Mouse (Mus musculus): ENCODE measurements around the gene Trim32. TPM values are rescaled to one million over a fixed set of nuclear protein-coding genes. Genes with fewer than 3 reads are reported as not detected.

Gene Trim32
- 86.1 and 92.1 TPM in 2 replicates for polyA plus RNA-seq (2016; fragmentation: Nextera tagmentation; extraction: Ambion mirVana)

DNA sequence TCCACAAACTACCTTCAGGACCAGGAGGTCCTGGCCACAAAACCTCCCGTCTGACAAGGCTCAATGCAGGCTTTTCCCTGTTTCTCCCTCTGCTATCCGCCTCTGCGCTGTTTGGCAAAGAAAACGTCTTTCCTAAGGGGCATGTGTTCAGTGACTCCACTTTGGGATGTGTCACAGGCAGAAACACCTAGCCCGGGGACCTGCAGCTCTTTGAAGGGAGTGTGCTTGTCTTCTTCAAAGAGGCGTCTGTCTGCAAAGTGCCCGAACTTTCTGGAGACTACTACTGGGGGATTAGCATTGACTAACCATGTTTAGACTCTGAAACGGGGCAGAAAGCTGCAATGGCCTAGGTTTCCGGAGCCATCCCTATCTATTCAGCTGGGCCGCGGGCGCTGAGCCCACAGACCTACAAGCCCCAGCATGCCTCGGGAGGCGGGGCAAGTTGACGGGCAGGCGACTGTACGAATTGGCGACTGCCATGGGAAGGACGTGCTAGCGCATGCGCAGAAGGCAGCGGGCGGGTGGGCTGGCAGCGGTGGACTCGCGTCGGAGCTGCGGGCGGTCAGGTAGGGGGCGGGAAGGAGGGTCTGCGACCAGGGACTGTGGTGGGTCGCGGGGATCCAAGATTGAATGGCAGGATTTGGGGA lies at the start of gene Trim32:
Gene Trim32 (plus strand): TSS at position 483 of the 647 bp plus-strand sequence.
- Histone ChIP-seq H3K4me1 (peaks cover 20% of the 10 kb centered on the region), H3K27ac (peak within 1 kb of the TSS; percentile 77), H3K4me2 (replicated peaks) (peak within 1 kb of the TSS; percentile 73), H3K36me3 (no peaks in the 10 kb centered on the region), H3K9ac (peak within 1 kb of the TSS; percentile 84), H3K4me3 (peak within 1 kb of the TSS; percentile 60), H3K9me3 (replicated peaks) (no peaks in the 10 kb centered on the region), H3K27me3 (no peaks in the 10 kb centered on the region)
- ATAC-seq (ENCODE audit: low FRiP score) = peak; percentile 97
- WGBS = 3% methylated on average over 33 of the region's 33 CpGs

DNA sequence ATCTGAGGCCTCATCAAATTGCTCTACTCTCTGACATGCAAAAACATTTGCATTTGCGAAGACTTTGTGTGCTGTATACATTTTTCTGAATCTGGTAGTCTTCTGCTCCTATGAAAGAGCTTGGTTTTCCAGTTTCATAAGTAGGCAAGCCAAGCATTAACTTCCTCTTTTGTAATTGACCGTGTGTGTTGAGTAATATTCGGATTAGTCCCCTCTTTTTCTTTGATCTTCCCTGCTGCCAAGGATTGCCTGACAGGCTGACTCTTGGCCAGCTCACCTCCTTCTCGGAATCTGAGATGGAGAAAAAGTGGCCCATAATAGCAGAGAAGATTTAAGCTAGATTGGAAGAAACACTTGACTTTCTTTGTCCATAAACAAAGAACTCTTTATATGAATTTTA lies 39.3 kb upstream of the Trim32 start:
- Histone ChIP-seq H3K9ac (no peak overlapping the region), H3K4me1 (no peaks in the 10 kb centered on the region), H3K36me3 (no peaks in the 10 kb centered on the region), H3K27ac (no peak overlapping the region), H3K27me3 (no peaks in the 10 kb centered on the region), H3K9me3 (replicated peaks) (no peaks in the 10 kb centered on the region), H3K4me2 (replicated peaks) (no peak overlapping the region), H3K4me3 (no peak overlapping the region)
- ATAC-seq (ENCODE audit: low FRiP score) = no peak
- 75% methylated on average over 4 of the region's 4 CpGs for WGBS

DNA sequence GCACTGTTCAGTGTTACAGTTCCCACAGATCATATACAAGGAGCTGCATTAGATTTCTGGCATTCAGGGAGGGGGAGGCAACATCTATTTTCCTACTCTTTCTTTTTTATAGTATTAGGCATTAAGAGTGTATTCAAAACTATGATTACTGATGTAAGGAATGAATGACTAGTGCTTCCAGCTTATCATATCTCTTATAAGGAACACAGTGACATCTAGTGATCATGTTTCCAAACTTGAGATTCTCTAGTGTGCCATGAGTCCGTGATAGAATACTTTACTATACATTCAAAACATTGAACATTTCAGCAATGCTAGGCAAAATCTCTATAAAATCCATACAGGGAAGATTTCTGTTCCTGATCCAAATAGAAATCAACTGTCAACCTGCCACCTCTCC lies 24.5 kb upstream of the Trim32 start:
- ATAC-seq (ENCODE audit: low FRiP score) = no peak
- Histone ChIP-seq H3K27me3 (no peaks in the 10 kb centered on the region), H3K4me1 (no peaks in the 10 kb centered on the region), H3K4me3 (no peak overlapping the region), H3K36me3 (no peaks in the 10 kb centered on the region), H3K9me3 (replicated peaks) (no peaks in the 10 kb centered on the region), H3K4me2 (replicated peaks) (no peak overlapping the region), H3K27ac (no peak overlapping the region), H3K9ac (no peak overlapping the region)
- 79% methylated on average over 1 of the region's 1 CpGs for WGBS

DNA sequence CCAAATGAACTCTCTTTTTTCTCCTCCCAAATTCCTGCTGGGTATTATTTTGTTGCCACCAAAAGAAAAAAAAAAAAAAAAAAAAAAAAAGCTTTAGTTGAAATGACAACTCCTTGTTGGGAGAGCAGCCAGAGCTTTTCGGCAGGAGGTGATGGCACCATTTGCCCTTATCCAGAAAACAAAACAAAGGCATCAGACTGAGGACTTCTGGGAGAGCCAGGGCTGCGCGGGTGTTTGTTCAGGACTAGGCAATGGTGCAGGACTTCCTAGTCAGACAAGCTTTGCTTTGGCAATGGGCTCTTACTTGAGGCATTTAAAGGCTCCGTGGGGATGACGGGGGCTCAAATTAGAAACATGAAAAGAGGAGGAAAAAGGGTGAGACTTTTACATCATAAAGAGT lies 17.8 kb upstream of the Trim32 start:
- Histone ChIP-seq H3K36me3 (no peaks in the 10 kb centered on the region), H3K9me3 (replicated peaks) (no peaks in the 10 kb centered on the region), H3K4me3 (no peak overlapping the region), H3K4me1 (no peaks in the 10 kb centered on the region; the same call in 1 of the 2 replicates), H3K4me2 (replicated peaks) (no peak overlapping the region), H3K27me3 (no peaks in the 10 kb centered on the region), H3K27ac (no peak overlapping the region), H3K9ac (no peak overlapping the region)
- no peak for ATAC-seq (ENCODE audit: low FRiP score)
- 36% methylated on average over 5 of the region's 5 CpGs for WGBS

DNA sequence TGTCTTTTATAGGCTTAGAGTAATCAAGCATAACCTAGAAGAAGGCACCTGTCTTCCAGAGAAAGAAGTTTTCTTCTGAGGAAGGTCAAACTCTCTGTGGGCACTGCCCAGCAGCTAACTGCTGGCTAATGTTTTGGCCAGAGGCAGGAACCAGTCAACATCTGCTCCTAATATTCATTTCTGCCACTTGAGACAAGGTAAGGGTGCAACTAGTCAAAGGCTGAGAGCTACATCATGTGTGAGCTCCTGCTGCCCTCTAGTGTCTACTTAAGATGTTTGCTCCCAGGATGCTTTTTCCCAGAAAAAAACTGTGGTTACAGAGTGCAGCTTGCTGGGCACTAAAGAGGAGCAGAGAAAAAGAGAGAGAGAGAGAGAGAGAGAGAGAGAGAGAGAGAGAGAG lies 15.0 kb upstream of the Trim32 start:
- ATAC-seq (ENCODE audit: low FRiP score) = peak; percentile 73
- no peaks in the 10 kb centered on the region for H3K27me3 ChIP-seq
- H3K27ac ChIP-seq = no peak overlapping the region
- H3K4me2 ChIP-seq (replicated peaks) = no peak overlapping the region
- H3K4me3 ChIP-seq = no peak overlapping the region
- no peaks in the 10 kb centered on the region for H3K36me3 ChIP-seq
- no peak overlapping the region for H3K9ac ChIP-seq
- no peaks in the 10 kb centered on the region for H3K9me3 ChIP-seq (replicated peaks)
- no peaks in the 10 kb centered on the region; the same call in 1 of the 2 replicates for H3K4me1 ChIP-seq

DNA sequence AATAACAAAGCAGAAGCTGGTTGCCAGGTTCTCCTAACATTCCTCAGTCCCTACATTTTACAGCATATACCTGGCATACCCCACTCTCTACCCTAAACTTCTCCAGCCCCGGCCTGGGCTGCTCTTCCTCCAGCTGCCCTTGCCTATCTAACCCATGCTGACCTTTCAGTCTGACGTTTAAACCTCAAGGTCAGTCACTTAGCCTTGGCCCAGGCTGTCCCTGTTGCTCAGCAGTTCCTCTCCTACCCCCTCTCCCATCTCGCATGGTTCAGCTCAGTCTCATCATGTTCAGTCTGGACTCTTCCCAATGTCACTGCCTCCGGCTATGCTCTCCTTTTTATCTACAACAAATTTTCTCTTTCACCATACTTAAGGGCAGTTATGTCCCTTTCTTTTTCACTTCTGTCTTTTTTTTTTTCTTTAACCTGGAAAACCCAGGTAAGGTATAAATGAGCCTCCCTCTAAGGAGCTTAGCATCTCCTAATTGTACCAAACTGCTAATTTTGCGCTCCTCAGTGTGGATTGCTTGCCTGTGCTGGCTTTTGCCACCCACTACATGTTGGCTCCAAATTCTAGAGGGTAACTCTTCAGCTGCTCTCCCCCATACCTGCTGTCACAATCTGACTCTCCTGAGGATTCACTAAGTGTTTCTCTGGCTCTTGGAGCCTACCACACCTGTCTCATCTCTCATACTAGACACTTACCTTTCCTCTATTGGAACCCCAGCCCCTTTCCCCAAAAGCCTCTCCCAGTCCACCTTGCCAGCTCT lies 10.0 kb upstream of the Trim32 start:
- Histone ChIP-seq H3K4me3 (no peak overlapping the region), H3K27ac (no peak overlapping the region), H3K4me1 (no peaks in the 10 kb centered on the region), H3K9me3 (replicated peaks) (no peaks in the 10 kb centered on the region), H3K4me2 (replicated peaks) (no peak overlapping the region), H3K36me3 (no peaks in the 10 kb centered on the region), H3K27me3 (no peaks in the 10 kb centered on the region), H3K9ac (no peak overlapping the region)
- no peak for ATAC-seq (ENCODE audit: low FRiP score)
- WGBS = 72% methylated on average over 5 of the region's 5 CpGs

DNA sequence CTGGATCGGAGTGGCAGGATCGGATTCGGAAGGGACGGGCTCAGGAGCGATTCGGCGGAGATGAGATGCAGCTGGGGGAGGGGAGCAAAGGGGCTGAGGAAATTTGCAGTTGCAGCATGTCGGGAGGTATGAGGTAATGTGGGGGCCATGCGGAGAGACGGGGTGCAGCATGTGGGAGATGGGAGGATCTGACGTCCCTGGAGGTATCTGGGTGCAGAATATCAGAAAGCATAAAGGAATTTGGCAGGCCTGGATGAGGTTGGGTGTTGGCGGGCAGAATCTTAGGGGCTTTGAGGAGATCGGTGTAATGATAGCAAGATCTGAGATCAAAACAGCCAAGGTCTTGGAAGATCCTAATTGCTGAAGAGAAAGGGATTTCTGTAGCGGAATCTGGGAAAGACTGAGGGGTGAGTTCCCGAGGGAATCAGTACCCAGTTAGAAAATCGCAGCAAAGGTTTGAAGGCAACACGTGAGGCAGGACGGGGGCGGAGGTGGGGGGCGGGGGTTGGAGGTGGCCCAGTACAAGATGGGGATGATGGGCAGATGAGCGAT lies 441 bp downstream of the Trim32 start:
- under 1% methylated on average over 21 of the region's 21 CpGs for WGBS
- H3K27me3 ChIP-seq = no peaks in the 10 kb centered on the region
- H3K9ac ChIP-seq = peak overlapping the region; percentile 84
- H3K4me3 ChIP-seq = peak overlapping the region; percentile 60
- peak overlapping the region; percentile 73 for H3K4me2 ChIP-seq (replicated peaks)
- peaks cover 20% of the 10 kb centered on the region for H3K4me1 ChIP-seq
- H3K27ac ChIP-seq = peak overlapping the region; percentile 77
- H3K9me3 ChIP-seq (replicated peaks) = no peaks in the 10 kb centered on the region
- peak; percentile 87 for ATAC-seq (ENCODE audit: low FRiP score)
- no peaks in the 10 kb centered on the region for H3K36me3 ChIP-seq

DNA sequence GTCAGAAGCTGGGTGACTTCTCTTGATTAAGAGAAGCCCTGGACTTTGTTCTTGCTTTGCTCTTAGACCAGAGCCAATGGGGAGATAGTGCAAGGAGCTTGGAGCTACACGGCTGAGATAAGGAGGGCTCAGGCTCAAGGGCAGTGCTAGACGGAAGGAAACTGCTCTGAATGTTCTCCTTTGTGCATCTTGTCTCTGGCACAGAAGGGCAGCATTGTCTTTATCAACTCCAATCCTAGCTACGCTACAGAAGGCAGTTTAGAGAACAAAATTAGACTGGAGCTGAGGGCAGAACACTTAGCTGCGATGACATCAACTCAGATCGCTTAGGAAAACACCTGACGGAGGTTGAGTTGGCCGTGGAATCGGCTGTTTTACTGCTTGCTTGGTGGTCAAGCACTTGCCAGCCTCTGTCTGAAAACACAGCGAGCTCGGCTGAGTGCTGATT lies 2.4 kb downstream of the Trim32 start:
- 84% methylated on average over 10 of the region's 10 CpGs for WGBS
- no peaks in the 10 kb centered on the region for H3K36me3 ChIP-seq
- H3K4me3 ChIP-seq = no peak overlapping the region
- ATAC-seq (ENCODE audit: low FRiP score) = no peak
- peak overlapping the region; percentile 73; the same call in 1 of the 2 replicates for H3K4me2 ChIP-seq (replicated peaks)
- peaks cover 25% of the 10 kb centered on the region for H3K4me1 ChIP-seq
- H3K9me3 ChIP-seq (replicated peaks) = no peaks in the 10 kb centered on the region
- H3K9ac ChIP-seq = no peak overlapping the region
- H3K27me3 ChIP-seq = no peaks in the 10 kb centered on the region
- H3K27ac ChIP-seq = no peak overlapping the region

DNA sequence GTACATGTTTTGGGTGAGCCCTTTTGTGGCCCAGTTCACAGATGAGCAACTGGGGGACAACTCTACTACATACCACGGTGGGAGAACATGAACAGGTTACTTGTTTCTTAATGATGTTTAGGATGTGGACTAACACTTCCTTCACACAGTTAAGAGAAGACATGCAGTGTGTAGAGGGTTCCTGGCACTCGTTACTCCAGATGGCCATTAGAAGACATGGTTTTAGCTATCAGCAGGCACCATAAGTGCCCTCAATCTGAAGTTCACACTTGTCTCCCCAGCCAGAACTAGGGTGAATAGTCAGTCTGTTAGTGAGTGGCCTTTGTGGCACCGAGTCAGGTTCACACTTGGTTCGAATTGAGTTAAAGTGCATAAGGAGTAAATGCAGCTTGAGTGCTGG lies 3.3 kb downstream of the Trim32 start:
- no peak overlapping the region for H3K9ac ChIP-seq
- H3K4me3 ChIP-seq = no peak overlapping the region
- no peak for ATAC-seq (ENCODE audit: low FRiP score)
- H3K36me3 ChIP-seq = peaks cover 2% of the 10 kb centered on the region
- H3K4me1 ChIP-seq = peaks cover 25% of the 10 kb centered on the region
- H3K9me3 ChIP-seq (replicated peaks) = no peaks in the 10 kb centered on the region
- no peak overlapping the region for H3K27ac ChIP-seq
- no peak overlapping the region for H3K4me2 ChIP-seq (replicated peaks)
- no peaks in the 10 kb centered on the region for H3K27me3 ChIP-seq
- WGBS = 94% methylated on average over 4 of the region's 4 CpGs

DNA sequence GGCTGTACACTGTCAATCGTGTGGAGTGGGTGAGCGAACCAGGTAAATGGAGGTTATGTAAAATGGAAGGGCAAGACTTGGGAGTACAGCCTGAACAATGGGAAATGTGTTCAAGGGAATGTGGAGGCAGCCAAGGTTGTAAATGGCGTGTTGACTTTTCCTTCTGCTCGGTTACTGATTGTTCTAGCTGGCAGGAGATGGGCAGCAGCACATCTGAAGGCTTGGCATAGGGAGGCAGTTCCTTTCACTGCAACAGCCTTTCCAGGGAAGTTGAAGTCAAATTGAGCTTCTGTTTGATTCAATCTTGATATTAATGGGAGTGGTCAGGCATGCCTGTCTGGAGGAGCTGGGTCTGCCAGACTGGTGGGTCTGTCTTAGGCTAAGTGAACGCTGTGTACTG lies 5.5 kb downstream of the Trim32 start:
- no peak overlapping the region for H3K27ac ChIP-seq
- no peak overlapping the region for H3K4me2 ChIP-seq (replicated peaks)
- H3K4me3 ChIP-seq = no peak overlapping the region
- H3K4me1 ChIP-seq = peaks cover 21% of the 10 kb centered on the region
- no peaks in the 10 kb centered on the region for H3K27me3 ChIP-seq
- WGBS = 85% methylated on average over 5 of the region's 5 CpGs
- peaks cover 24% of the 10 kb centered on the region for H3K36me3 ChIP-seq
- H3K9me3 ChIP-seq (replicated peaks) = no peaks in the 10 kb centered on the region
- H3K9ac ChIP-seq = no peak overlapping the region
- no peak for ATAC-seq (ENCODE audit: low FRiP score)

DNA sequence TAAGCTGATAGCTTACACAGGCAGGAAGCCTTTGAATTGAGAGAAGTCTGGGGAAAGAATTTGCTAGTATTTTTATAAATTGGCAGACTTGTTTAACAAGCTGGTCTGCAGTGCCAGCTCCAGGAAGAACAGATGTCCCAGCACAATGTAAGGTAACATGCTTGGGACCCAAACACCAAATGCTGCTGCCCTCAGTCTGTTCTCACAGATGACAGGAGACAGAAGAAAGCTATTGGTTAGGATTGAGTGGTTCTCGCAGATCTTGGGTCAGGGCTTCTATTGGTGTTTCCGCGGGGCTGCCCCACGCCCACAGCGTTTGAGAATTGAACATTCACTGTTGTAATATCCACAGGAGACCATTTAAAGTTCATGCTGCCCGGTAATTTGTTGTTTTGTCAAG lies 6.1 kb downstream of the Trim32 start:
- Histone ChIP-seq H3K9ac (no peak overlapping the region), H3K36me3 (peaks cover 30% of the 10 kb centered on the region), H3K4me3 (no peak overlapping the region), H3K9me3 (replicated peaks) (no peaks in the 10 kb centered on the region), H3K27me3 (no peaks in the 10 kb centered on the region), H3K4me2 (replicated peaks) (no peak overlapping the region), H3K27ac (no peak overlapping the region), H3K4me1 (peaks cover 17% of the 10 kb centered on the region)
- 68% methylated on average over 6 of the region's 6 CpGs for WGBS
- no peak for ATAC-seq (ENCODE audit: low FRiP score)

DNA sequence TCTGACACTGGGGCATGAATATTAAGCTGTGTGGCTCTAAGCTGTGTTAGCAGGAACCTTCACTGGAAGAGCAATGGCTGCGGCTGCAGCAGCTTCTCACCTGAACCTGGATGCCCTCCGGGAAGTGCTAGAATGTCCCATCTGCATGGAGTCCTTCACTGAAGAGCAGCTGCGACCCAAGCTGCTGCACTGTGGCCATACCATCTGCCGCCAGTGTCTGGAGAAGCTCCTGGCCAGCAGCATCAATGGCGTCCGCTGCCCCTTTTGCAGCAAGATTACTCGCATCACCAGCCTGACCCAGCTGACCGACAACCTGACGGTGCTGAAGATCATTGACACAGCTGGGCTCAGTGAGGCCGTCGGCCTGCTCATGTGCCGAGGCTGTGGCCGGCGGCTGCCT lies 8.3 kb downstream of the Trim32 start:
- no peak overlapping the region for H3K4me2 ChIP-seq (replicated peaks)
- no peak overlapping the region for H3K4me3 ChIP-seq
- no peak overlapping the region for H3K9ac ChIP-seq
- no peak for ATAC-seq (ENCODE audit: low FRiP score)
- WGBS = 94% methylated on average over 14 of the region's 14 CpGs
- no peaks in the 10 kb centered on the region for H3K27me3 ChIP-seq
- no peaks in the 10 kb centered on the region for H3K9me3 ChIP-seq (replicated peaks)
- H3K27ac ChIP-seq = no peak overlapping the region
- H3K36me3 ChIP-seq = peaks cover 44% of the 10 kb centered on the region
- H3K4me1 ChIP-seq = 0 out of 2 replicates have a peak, but pooled peaks cover 5% of the 10 kb centered on the region
